Mouse (Mus musculus) megakaryocyte, embryonic 14.5 days (primary cell): ENCODE results near the gene Dcp1a. TPM values are rescaled to one million over a fixed set of nuclear protein-coding genes. Genes with fewer than 3 reads are reported as not detected.

Experiments used
- H3K27me3 ChIP-seq: replicated peaks from 2 replicates; pipeline ENCODE3; 2012; ENCODE audit warnings: inconsistent platforms
- H3K36me3 ChIP-seq: replicated peaks from 2 replicates; pipeline ENCODE3; 2012; ENCODE audit warnings: low read length, inconsistent platforms, mixed read lengths
- H3K4me1 ChIP-seq: 2 replicates; pipeline ENCODE4 v1.6.1; 2012; ENCODE audit warnings: inconsistent platforms
- H3K4me3 ChIP-seq: replicated peaks from 2 replicates; pipeline ENCODE3; 2012; ENCODE audit warnings: moderate library complexity, mild to moderate bottlenecking, inconsistent platforms
- H3K9me3 ChIP-seq: 2 replicates; pipeline ENCODE4 v1.6.1; 2012; ENCODE audit warnings: inconsistent platforms
- FLI1 ChIP-seq: IDR thresholded peaks from 2 replicates; pipeline ENCODE4 v1.6.1; 2012; ENCODE audit warnings: low read length, inconsistent platforms, mixed read lengths
- GATA1 ChIP-seq: IDR thresholded peaks from 3 replicates; pipeline ENCODE4 v1.6.1; 2012; ENCODE audit warnings: mixed read lengths, low read length, inconsistent platforms, borderline replicate concordance
- polyA plus RNA-seq: library from polyadenylated mRNA; stranded (reverse); fragments of >175 nt; gene quantifications from 2 replicates; pipeline ENCODE4 v1.2.3, GENCODE M21; 2012; ENCODE audit warnings: low replicate concordance; ENCODE audit not compliant: insufficient read depth

The Dcp1a gene
- polyA plus RNA-seq, 1 experiment = 22.3 TPM

- Histone ChIP-seq H3K4me3 (no peak overlapping the region), H3K36me3 (peaks cover 78% of the 10 kb centered on the region), H3K4me1 (peaks cover 24% of the 10 kb centered on the region), H3K27me3 (no peaks in the 10 kb centered on the region), H3K9me3 (peaks cover 4% of the 10 kb centered on the region; the same call in 1 of the 2 replicates)
- no peak for TF ChIP-seq GATA1
- no peak for TF ChIP-seq FLI1
Observed at GRCm38 (mm10) chr14:30573983-30574584, 94.7 kb downstream of the Dcp1a start.

GRCm38 (mm10) chr14:30575791-30576190, 96.5 kb downstream of the Dcp1a start:
- no peak for TF ChIP-seq GATA1
- no peak for TF ChIP-seq FLI1
- peaks cover 4% of the 10 kb centered on the region; the same call in 1 of the 2 replicates for H3K9me3 ChIP-seq
- peaks cover 26% of the 10 kb centered on the region for H3K4me1 ChIP-seq
- H3K4me3 ChIP-seq = no peak overlapping the region
- peaks cover 62% of the 10 kb centered on the region for H3K36me3 ChIP-seq
- no peaks in the 10 kb centered on the region for H3K27me3 ChIP-seq

- Histone ChIP-seq H3K4me3 (no peak overlapping the region), H3K36me3 (peaks cover 58% of the 10 kb centered on the region), H3K4me1 (peaks cover 30% of the 10 kb centered on the region), H3K27me3 (no peaks in the 10 kb centered on the region), H3K9me3 (peaks cover 4% of the 10 kb centered on the region; the same call in 1 of the 2 replicates)
- TF ChIP-seq GATA1 (no peak), FLI1 (no peak)
Observed at GRCm38 (mm10) chr14:30576260-30576659, 96.9 kb downstream of the Dcp1a start.

Other genes starting within 250 kb of the Dcp1a start
- gene Cacna1d, start 11.9 kb downstream of the Dcp1a start, polyA plus RNA-seq = 0.02 TPM in 1 of 2 replicates, not detected in the other
- 263 and 491 TPM in 2 replicates for gene Tkt, start 68.8 kb downstream of the Dcp1a start, polyA plus RNA-seq
- 32.1 and 64.4 TPM in 2 replicates for gene Prkcd, start 146.7 kb downstream of the Dcp1a start, polyA plus RNA-seq
- 2.6 and 9.1 TPM in 2 replicates for gene Rft1, start 174.8 kb downstream of the Dcp1a start, polyA plus RNA-seq
- gene Sfmbt1, start 235.3 kb downstream of the Dcp1a start, polyA plus RNA-seq = 0.53 and 1.0 TPM in 2 replicates